Mouse (Mus musculus) adrenal gland (tissue): ENCODE results near the gene E030018B13Rik.

Source experiments
- intact Hi-C: fragments of 180-260 bp; cut with DNase I; formaldehyde crosslinking; loops from one replicate; pipeline ENCODE4 v1.15.1; 2025

The E030018B13Rik gene

DNA sequence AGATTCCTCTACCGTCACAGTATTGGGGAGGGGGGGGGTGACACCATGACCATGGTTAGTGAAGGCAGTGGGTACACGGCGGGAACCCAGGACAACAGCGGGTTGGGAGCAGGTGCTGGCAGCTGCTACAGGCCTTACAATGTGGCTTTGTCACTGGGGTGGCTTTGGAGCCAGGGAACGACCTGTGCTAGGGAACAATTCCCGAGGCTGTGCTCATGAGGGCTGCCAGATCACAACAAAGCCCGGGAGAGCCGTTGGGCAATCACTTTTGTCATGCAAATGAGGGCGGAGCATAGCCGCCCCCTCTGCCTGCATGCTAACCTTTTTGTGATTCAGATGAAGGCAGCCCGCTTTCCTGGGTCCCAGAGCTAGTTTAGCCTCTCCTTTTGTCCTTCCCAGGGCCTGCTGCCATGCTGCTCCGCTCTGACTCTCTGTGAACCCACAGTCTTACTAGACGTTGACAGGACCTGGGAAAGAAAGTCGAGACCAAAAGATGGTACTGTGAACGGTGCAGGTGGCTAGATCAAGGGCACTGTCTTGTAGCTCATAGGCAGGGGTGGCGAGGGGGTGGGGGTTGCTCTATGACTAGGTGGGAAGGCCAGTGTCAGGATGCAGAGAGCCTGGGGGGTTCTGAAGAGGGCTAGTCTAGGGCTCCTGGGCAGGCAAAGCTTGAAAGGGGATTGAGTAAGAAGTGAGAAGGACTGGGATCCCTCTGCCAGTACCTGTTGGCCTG, 40.5 kb downstream of the E030018B13Rik start:
- intact Hi-C loops = no loop called here

GRCm38 (mm10) chr7:63957872-63958640, 41.4 kb downstream of the E030018B13Rik start:
- intact Hi-C loops = no loop called here

GRCm38 (mm10) chr7:63963632-63964031, 47.0 kb downstream of the E030018B13Rik start:
- intact Hi-C loops = no loop called here

GRCm38 (mm10) chr7:63964121-63964520, 47.5 kb downstream of the E030018B13Rik start:
- intact Hi-C loops = no loop called here

GRCm38 (mm10) chr7:63965135-63965534, 48.5 kb downstream of the E030018B13Rik start:
- intact Hi-C loops = no loop called here

GRCm38 (mm10) chr7:63965635-63966418, 49.2 kb downstream of the E030018B13Rik start:
- intact Hi-C loops = no loop called here

DNA sequence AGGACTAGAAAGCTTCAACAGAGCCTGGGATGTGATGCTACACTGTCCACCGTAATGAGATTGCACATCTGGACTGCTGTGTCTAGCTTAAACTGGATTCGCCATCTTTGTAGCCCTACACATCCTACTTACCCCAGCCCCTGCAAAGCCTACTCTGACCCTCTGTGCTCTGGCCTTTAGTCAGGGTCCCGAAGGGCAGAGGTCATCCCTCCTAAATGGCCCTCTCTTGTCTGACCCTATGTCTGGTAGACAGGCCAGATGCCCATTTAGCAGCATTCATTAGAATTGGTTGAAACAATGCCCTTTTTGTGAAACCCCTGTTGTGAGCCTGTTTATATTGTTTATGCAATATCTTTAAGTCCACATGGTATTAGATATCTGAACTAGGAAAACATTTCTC, 53.3 kb downstream of the E030018B13Rik start:
- intact Hi-C loops = no loop called here
